Mouse (Mus musculus): Measurements from ENCODE around the gene Pygo1.

Pygo1 gene

GRCm38 (mm10) chr9:72925021-72925934 is at the start of gene Pygo1:
Pygo1 (plus strand) TSS chr9:72925645.
- no peak for DNase-seq (ENCODE audit: low read depth, low spot score)
- no peaks in the 10 kb centered on the region for H3K27me3 ChIP-seq (ENCODE audit: control insufficient read depth, insufficient read depth, low read length, poor library complexity, severe bottlenecking)
- no peaks in the 10 kb centered on the region for H3K36me3 ChIP-seq (ENCODE audit: control insufficient read depth, insufficient read depth, low read length, poor library complexity, severe bottlenecking)

- Histone ChIP-seq H3K36me3 (ENCODE audit: control insufficient read depth, insufficient read depth, low read length, poor library complexity, severe bottlenecking) (no peaks in the 10 kb centered on the region), H3K27me3 (ENCODE audit: control insufficient read depth, insufficient read depth, low read length, poor library complexity, severe bottlenecking) (no peaks in the 10 kb centered on the region)
- DNase-seq (ENCODE audit: low read depth, low spot score): peak; percentile 8
These were observed 49.6 kb upstream of the Pygo1 start for GRCm38 (mm10) chr9:72875878-72876277.

GRCm38 (mm10) chr9:72877905-72878304 is 47.5 kb upstream of the Pygo1 start:
- Histone ChIP-seq H3K27me3 (ENCODE audit: control insufficient read depth, insufficient read depth, low read length, poor library complexity, severe bottlenecking) (no peaks in the 10 kb centered on the region), H3K36me3 (ENCODE audit: control insufficient read depth, insufficient read depth, low read length, poor library complexity, severe bottlenecking) (no peaks in the 10 kb centered on the region)
- DNase-seq (ENCODE audit: low read depth, low spot score): no peak

GRCm38 (mm10) chr9:72878656-72879055 is 46.8 kb upstream of the Pygo1 start:
- H3K27me3 ChIP-seq (ENCODE audit: control insufficient read depth, insufficient read depth, low read length, poor library complexity, severe bottlenecking): no peaks in the 10 kb centered on the region
- no peaks in the 10 kb centered on the region for H3K36me3 ChIP-seq (ENCODE audit: control insufficient read depth, insufficient read depth, low read length, poor library complexity, severe bottlenecking)
- DNase-seq (ENCODE audit: low read depth, low spot score): no peak

- Histone ChIP-seq H3K27me3 (ENCODE audit: control insufficient read depth, insufficient read depth, low read length, poor library complexity, severe bottlenecking) (no peaks in the 10 kb centered on the region), H3K36me3 (ENCODE audit: control insufficient read depth, insufficient read depth, low read length, poor library complexity, severe bottlenecking) (no peaks in the 10 kb centered on the region)
- no peak for DNase-seq (ENCODE audit: low read depth, low spot score)
These were observed 45.8 kb upstream of the Pygo1 start for GRCm38 (mm10) chr9:72879601-72880000.

GRCm38 (mm10) chr9:72880225-72880960 is 45.1 kb upstream of the Pygo1 start:
- no peak for DNase-seq (ENCODE audit: low read depth, low spot score)
- Histone ChIP-seq H3K36me3 (ENCODE audit: control insufficient read depth, insufficient read depth, low read length, poor library complexity, severe bottlenecking) (no peaks in the 10 kb centered on the region), H3K27me3 (ENCODE audit: control insufficient read depth, insufficient read depth, low read length, poor library complexity, severe bottlenecking) (no peaks in the 10 kb centered on the region)

- no peaks in the 10 kb centered on the region for H3K27me3 ChIP-seq (ENCODE audit: control insufficient read depth, insufficient read depth, low read length, poor library complexity, severe bottlenecking)
- no peak for DNase-seq (ENCODE audit: low read depth, low spot score)
- no peaks in the 10 kb centered on the region for H3K36me3 ChIP-seq (ENCODE audit: control insufficient read depth, insufficient read depth, low read length, poor library complexity, severe bottlenecking)
These were observed 44.2 kb upstream of the Pygo1 start for GRCm38 (mm10) chr9:72881026-72881768.

- Histone ChIP-seq H3K36me3 (ENCODE audit: control insufficient read depth, insufficient read depth, low read length, poor library complexity, severe bottlenecking) (no peaks in the 10 kb centered on the region), H3K27me3 (ENCODE audit: control insufficient read depth, insufficient read depth, low read length, poor library complexity, severe bottlenecking) (no peaks in the 10 kb centered on the region)
- peak; percentile 72 for DNase-seq (ENCODE audit: low read depth, low spot score)
These were observed 41.5 kb upstream of the Pygo1 start for GRCm38 (mm10) chr9:72883940-72884339.

GRCm38 (mm10) chr9:72889777-72890176 is 35.7 kb upstream of the Pygo1 start:
- Histone ChIP-seq H3K27me3 (ENCODE audit: control insufficient read depth, insufficient read depth, low read length, poor library complexity, severe bottlenecking) (no peaks in the 10 kb centered on the region), H3K36me3 (ENCODE audit: control insufficient read depth, insufficient read depth, low read length, poor library complexity, severe bottlenecking) (no peaks in the 10 kb centered on the region)
- DNase-seq (ENCODE audit: low read depth, low spot score): peak; percentile 12

- H3K36me3 ChIP-seq (ENCODE audit: control insufficient read depth, insufficient read depth, low read length, poor library complexity, severe bottlenecking): no peaks in the 10 kb centered on the region
- H3K27me3 ChIP-seq (ENCODE audit: control insufficient read depth, insufficient read depth, low read length, poor library complexity, severe bottlenecking): no peaks in the 10 kb centered on the region
- no peak for DNase-seq (ENCODE audit: low read depth, low spot score)
These were observed 34.9 kb upstream of the Pygo1 start for GRCm38 (mm10) chr9:72890499-72891085.

GRCm38 (mm10) chr9:72892761-72893160 is 32.7 kb upstream of the Pygo1 start:
- no peak for DNase-seq (ENCODE audit: low read depth, low spot score)
- Histone ChIP-seq H3K36me3 (ENCODE audit: control insufficient read depth, insufficient read depth, low read length, poor library complexity, severe bottlenecking) (no peaks in the 10 kb centered on the region), H3K27me3 (ENCODE audit: control insufficient read depth, insufficient read depth, low read length, poor library complexity, severe bottlenecking) (no peaks in the 10 kb centered on the region)

- Histone ChIP-seq H3K27me3 (ENCODE audit: control insufficient read depth, insufficient read depth, low read length, poor library complexity, severe bottlenecking) (no peaks in the 10 kb centered on the region), H3K36me3 (ENCODE audit: control insufficient read depth, insufficient read depth, low read length, poor library complexity, severe bottlenecking) (no peaks in the 10 kb centered on the region)
- no peak for DNase-seq (ENCODE audit: low read depth, low spot score)
These were observed 30.6 kb upstream of the Pygo1 start for GRCm38 (mm10) chr9:72894796-72895352.

- H3K36me3 ChIP-seq (ENCODE audit: control insufficient read depth, insufficient read depth, low read length, poor library complexity, severe bottlenecking): no peaks in the 10 kb centered on the region
- H3K27me3 ChIP-seq (ENCODE audit: control insufficient read depth, insufficient read depth, low read length, poor library complexity, severe bottlenecking): no peaks in the 10 kb centered on the region
- DNase-seq (ENCODE audit: low read depth, low spot score): no peak
These were observed 23.4 kb upstream of the Pygo1 start for GRCm38 (mm10) chr9:72902057-72902456.

- no peaks in the 10 kb centered on the region for H3K27me3 ChIP-seq (ENCODE audit: control insufficient read depth, insufficient read depth, low read length, poor library complexity, severe bottlenecking)
- no peak for DNase-seq (ENCODE audit: low read depth, low spot score)
- no peaks in the 10 kb centered on the region for H3K36me3 ChIP-seq (ENCODE audit: control insufficient read depth, insufficient read depth, low read length, poor library complexity, severe bottlenecking)
These were observed 22.8 kb upstream of the Pygo1 start for GRCm38 (mm10) chr9:72902611-72903010.
